In genomic region chr4:128648567-128649255, GRCm38 (mm10) we compare ENCODE assay signal across 19 mouse cellular contexts. TPM values are rescaled to one million over a fixed set of nuclear protein-coding genes. Genes with fewer than 3 reads are reported as not detected.
DNase-seq lines count a peak whose midpoint lies in the region; ATAC-seq and TF ChIP-seq lines count a peak whose summit lies in the region.
"Had no signal": no experiment of that assay in that cellular context is flagged by ENCODE, and none has a peak within 500 bp of the region (broad histone marks: within the 10 kb centered on the region; RNA-seq: fewer than 3 reads in every experiment).

No protein-coding gene starts in this region.

- 54% methylated on average over 8 of the region's 8 CpGs for WGBS in liver, embryonic 16.5 days (ENCODE audit: insufficient replicate concordance)
- 25% methylated on average over 8 of the region's 8 CpGs for WGBS in intestine, postnatal 0 days

- no peak overlapping the region for H3K4me2 ChIP-seq in liver, embryonic 16.5 days (ENCODE audit: low read depth, low read length)
- H3K4me2 ChIP-seq in intestine, postnatal 0 days (replicated peaks; ENCODE audit: low read depth), result no peak overlapping the region; the same call in 1 of the 2 replicates
- H3K4me2 ChIP-seq: forebrain, embryonic 13.5 days; hindbrain, embryonic 14.5 days; neural tube, embryonic 12.5 days had no signal

- 0 out of 2 replicates have a peak, but pooled peaks have one; percentile 43 for ATAC-seq in liver, embryonic 16.5 days (ENCODE audit: low read depth)
- ATAC-seq in intestine, postnatal 0 days, result peak; percentile 84
- ATAC-seq: forebrain, embryonic 13.5 days had no signal

- H3K27me3 ChIP-seq in liver, embryonic 16.5 days (ENCODE audit: control insufficient read depth, insufficient read depth, low read depth, low read length), result no peaks in the 10 kb centered on the region
- H3K27me3 ChIP-seq in intestine, postnatal 0 days (replicated peaks; ENCODE audit: control insufficient read depth, insufficient read depth, low read length), result no peaks in the 10 kb centered on the region
- H3K27me3 ChIP-seq: forebrain, embryonic 13.5 days had no signal

- H3K4me3 ChIP-seq in liver, embryonic 16.5 days (ENCODE audit: low read depth, low read length), result no peak overlapping the region
- no peak overlapping the region for H3K4me3 ChIP-seq in intestine, postnatal 0 days (ENCODE audit: low read depth, low read length)
- H3K4me3 ChIP-seq: forebrain, embryonic 13.5 days; heart, embryonic 10.5 days; neural tube, embryonic 12.5 days had no signal

- H3K9me3 ChIP-seq in liver, embryonic 16.5 days (replicated peaks; ENCODE audit: control insufficient read depth, low read length), result no peaks in the 10 kb centered on the region
- no peaks in the 10 kb centered on the region for H3K9me3 ChIP-seq in intestine, postnatal 0 days (ENCODE audit: control insufficient read depth)
- H3K9me3 ChIP-seq: forebrain, embryonic 13.5 days; heart, embryonic 10.5 days; neural tube, embryonic 12.5 days had no signal

- H3K27ac ChIP-seq in liver, embryonic 16.5 days (ENCODE audit: low read length), result no peak overlapping the region
- H3K27ac ChIP-seq in intestine, postnatal 0 days (ENCODE audit: low read depth, low read length), result peak overlapping the region; percentile 79
- H3K27ac ChIP-seq: forebrain, embryonic 13.5 days; heart, embryonic 10.5 days; hindbrain, embryonic 14.5 days; liver, embryonic 14.5 days; neural tube, embryonic 12.5 days had no signal

- H3K9ac ChIP-seq in liver, embryonic 16.5 days (ENCODE audit: low read depth, low read length), result no peak overlapping the region
- no peak overlapping the region for H3K9ac ChIP-seq in intestine, postnatal 0 days (ENCODE audit: low read depth, low read length)
- H3K9ac ChIP-seq: forebrain, embryonic 13.5 days; hindbrain, embryonic 14.5 days; liver, embryonic 14.5 days; neural tube, embryonic 12.5 days had no signal

- H3K4me1 ChIP-seq in liver, embryonic 16.5 days (ENCODE audit: control insufficient read depth, low read depth, low read length), result no peaks in the 10 kb centered on the region
- no peaks in the 10 kb centered on the region; the same call in 1 of the 2 replicates for H3K4me1 ChIP-seq in intestine, postnatal 0 days (replicated peaks; ENCODE audit: control insufficient read depth, insufficient read depth, low read length)

- DNase-seq in liver, result no peak
- DNase-seq in kidney, postnatal 10 days, result peak; percentile 56
- DNase-seq in natural killer cell, adult 2 months (ENCODE audit: low spot score in 2 of 2), result no peak
- no peak for DNase-seq in left cerebral cortex, adult 8-10 months (ENCODE audit: low spot score in 2 of 2)
- DNase-seq in adrenal gland, postnatal 36 days, result no peak
- DNase-seq: adrenal gland, postnatal 25 days; cerebellum, adult 2 months; gastrocnemius, postnatal 36 days; heart, postnatal 14 days; lung, postnatal 10 days; thymus, adult 18-20 months had no signal

- no peaks in the 10 kb centered on the region for H3K36me3 ChIP-seq in liver, embryonic 16.5 days (ENCODE audit: control insufficient read depth, insufficient read depth)
- H3K36me3 ChIP-seq in intestine, postnatal 0 days (ENCODE audit: control insufficient read depth, insufficient read depth), result no peaks in the 10 kb centered on the region
- H3K36me3 ChIP-seq: heart, embryonic 10.5 days; neural tube, embryonic 12.5 days had no signal

- TF ChIP-seq CTCF in intestine, postnatal 0 days (IDR thresholded peaks at IDR 0.05; ENCODE audit: low read depth), result no peak

RNA-seq across cellular contexts. Expression of gene Phc2, which starts 5.8 kb away (rescaled TPM):
- polyA plus RNA-seq in liver, embryonic 16.5 days (2015; fragmentation: Nextera tagmentation; extraction: Ambion mirVana), result 3.5 and 4.2 TPM in 2 replicates
- polyA plus RNA-seq in intestine, postnatal 0 days (2015; fragmentation: Nextera tagmentation; extraction: Ambion mirVana), result 22.9 and 25.4 TPM in 2 replicates
- total RNA-seq in left cerebral cortex, adult 8-10 months (2022), result 10 to 100 TPM; 88.6 to 92.0 (median 90.0) TPM
- total RNA-seq in adrenal gland, postnatal 36 days (2021), result 10 to 100 TPM; 74.8 to 83.2 TPM

RNA-seq across cellular contexts. Expression of gene Tlr12, which starts 30.3 kb away (rescaled TPM):
- polyA plus RNA-seq in liver, embryonic 16.5 days (2015; fragmentation: Nextera tagmentation; extraction: Ambion mirVana), result 1.8 and 2.0 TPM in 2 replicates
- polyA plus RNA-seq in intestine, postnatal 0 days (2015; fragmentation: Nextera tagmentation; extraction: Ambion mirVana), result 2.1 and 2.5 TPM in 2 replicates
- 1 to 10 TPM in 3 of 4 experiments, under 1 TPM in 1; 0.99 to 3.1 (median 2.0) TPM for total RNA-seq in left cerebral cortex, adult 8-10 months (2022)
- total RNA-seq in adrenal gland, postnatal 36 days (2021), result under 1 TPM; 0.73 to 0.82 TPM
- total RNA-seq: ES-E14 had no signal

RNA-seq across cellular contexts. Expression of gene Zscan20, which starts 38.8 kb away (rescaled TPM):
- 0.53 and 0.70 TPM in 2 replicates for polyA plus RNA-seq in liver, embryonic 16.5 days (2015; fragmentation: Nextera tagmentation; extraction: Ambion mirVana)
- polyA plus RNA-seq in intestine, postnatal 0 days (2015; fragmentation: Nextera tagmentation; extraction: Ambion mirVana), result 0.87 and 1.0 TPM in 2 replicates
- total RNA-seq in left cerebral cortex, adult 8-10 months (2022), result 10 to 100 TPM in 1 of 4 experiments, 1 to 10 TPM in 3; 6.2 to 11.9 (median 8.5) TPM
- total RNA-seq in adrenal gland, postnatal 36 days (2021), result 1 to 10 TPM; 6.3 to 8.7 TPM
